Mouse (Mus musculus): ENCODE measurements around the gene Clcnka.

Clcnka gene

DNA sequence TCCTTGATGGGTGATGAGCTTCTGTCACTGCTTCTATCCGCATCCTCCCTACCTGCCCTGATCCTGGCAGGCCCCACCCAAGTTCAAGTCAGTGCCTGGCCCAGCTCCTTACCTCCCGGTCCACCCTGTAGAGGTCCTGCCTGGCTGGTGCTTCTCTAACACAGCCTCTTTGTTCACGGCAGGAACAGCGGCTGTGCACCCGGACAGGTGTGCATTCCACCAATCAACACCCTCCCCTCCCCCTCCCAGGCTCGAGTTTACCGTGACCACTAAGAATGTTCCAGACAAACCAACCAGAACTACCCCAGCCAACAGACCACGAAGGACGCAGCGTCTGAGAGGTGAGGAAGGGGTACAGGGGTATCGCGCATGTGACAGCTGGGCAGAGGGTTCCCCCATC is at the start of gene Clcnka:
Gene Clcnka (minus strand): TSS at position 180 of the 400 bp plus-strand sequence.
- DNase-seq (ENCODE audit: low spot score) = no peak

DNA sequence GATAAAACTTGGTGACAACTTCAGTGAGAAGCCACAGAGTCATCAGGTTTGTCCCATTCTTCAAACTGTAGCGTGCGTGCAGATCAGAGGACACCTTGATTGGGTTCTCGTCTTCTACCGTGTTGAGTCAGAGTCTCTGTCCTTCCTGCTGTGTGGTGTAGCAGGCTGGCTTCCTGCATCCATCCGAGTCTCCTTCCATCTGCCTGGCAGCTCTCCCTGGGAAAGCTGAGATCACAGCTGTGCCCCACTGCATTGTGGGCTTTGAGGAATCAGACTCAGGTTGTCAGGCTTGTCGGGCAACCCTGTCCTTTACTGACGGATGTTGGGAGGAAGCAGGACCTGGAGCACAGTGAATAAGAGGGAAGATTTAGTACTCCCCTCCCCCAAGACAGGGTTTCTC is 47.7 kb upstream of the Clcnka start:
- no peak for DNase-seq (ENCODE audit: low spot score)

DNA sequence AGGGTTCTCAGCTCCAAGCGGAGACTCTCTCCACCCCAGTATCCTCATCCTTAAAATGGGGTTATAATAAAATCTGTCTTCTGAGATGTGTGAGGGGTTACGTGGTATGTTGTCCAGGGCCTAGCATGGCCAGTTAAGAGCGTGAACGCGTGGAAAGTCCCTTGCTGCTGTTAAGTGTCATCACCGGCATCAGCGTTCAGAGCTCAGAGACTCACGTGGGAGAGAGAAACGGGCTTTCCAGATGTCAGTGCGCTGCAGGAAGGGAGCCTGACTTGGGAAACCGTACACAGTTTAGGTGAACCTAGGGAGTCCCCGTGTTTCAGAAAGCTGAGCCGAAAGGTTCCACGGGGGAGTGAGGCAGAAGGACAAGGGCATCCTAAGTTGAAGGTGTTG is 46.8 kb upstream of the Clcnka start:
- no peak for DNase-seq (ENCODE audit: low spot score)

DNA sequence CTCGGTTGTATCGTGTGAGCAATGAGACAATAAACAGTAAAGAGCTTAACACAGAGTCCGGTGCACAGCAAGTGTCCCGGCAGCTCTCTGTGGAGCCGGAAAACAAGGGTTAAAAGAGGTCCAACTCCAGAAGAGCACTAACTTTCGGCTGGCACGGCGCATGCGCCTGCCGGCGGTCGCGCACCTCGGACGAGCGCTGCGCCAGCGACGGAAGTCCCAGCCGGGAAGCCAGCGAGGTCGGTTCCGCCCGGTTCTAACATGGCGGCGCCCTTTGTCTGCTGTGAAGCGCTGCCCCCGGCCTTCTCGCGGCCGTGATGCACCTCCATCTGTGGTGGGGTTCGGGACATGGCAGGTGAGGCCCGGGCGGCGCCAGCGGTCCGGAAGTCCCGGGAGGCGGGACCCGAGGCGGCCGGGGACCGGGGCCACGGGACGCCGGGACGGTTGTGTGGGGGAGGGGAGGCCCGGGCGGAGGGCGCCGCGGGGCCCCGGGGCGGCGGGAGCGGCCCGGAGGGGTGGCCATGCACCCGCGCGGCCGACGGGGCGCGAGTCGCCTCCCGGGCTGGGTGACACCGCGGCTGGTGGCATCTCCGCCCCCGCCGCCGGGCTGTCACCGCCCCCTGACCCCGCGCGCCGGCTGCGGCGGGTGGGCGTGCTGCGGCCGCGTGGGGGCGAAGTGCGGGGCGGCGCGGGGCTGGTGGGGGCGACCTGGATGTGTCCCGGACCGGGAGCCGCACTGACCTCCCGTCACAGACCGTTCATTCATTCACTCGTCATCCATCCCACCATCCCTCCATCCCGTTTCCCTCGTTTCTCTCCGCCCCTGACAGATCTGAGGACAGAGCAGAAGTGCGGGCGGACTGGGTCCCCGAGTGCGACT is 46.2 kb upstream of the Clcnka start, which contains the start of gene Zbtb17:
Gene Zbtb17 (plus strand): TSS at position 204 of the 877 bp plus-strand sequence.
- peak; percentile 91 for DNase-seq (ENCODE audit: low spot score)

- no peak for DNase-seq (ENCODE audit: low spot score)
Measured at GRCm38 (mm10) chr4:141443641-141444429, 45.3 kb upstream of the Clcnka start.

GRCm38 (mm10) chr4:141440877-141441276 is 42.4 kb upstream of the Clcnka start:
- no peak for DNase-seq (ENCODE audit: low spot score)

- no peak for DNase-seq (ENCODE audit: low spot score)
Measured at GRCm38 (mm10) chr4:141439083-141439803, 40.7 kb upstream of the Clcnka start.

- no peak for DNase-seq (ENCODE audit: low spot score)
Measured at GRCm38 (mm10) chr4:141435974-141436373, 37.5 kb upstream of the Clcnka start, which contains the start of gene Srarp. Srarp (minus strand) TSS chr4:141436105.

- no peak for DNase-seq (ENCODE audit: low spot score)
Measured at GRCm38 (mm10) chr4:141433191-141433590, 34.7 kb upstream of the Clcnka start.

- DNase-seq (ENCODE audit: low spot score) = no peak
Measured at GRCm38 (mm10) chr4:141432666-141433065, 34.1 kb upstream of the Clcnka start.

DNA sequence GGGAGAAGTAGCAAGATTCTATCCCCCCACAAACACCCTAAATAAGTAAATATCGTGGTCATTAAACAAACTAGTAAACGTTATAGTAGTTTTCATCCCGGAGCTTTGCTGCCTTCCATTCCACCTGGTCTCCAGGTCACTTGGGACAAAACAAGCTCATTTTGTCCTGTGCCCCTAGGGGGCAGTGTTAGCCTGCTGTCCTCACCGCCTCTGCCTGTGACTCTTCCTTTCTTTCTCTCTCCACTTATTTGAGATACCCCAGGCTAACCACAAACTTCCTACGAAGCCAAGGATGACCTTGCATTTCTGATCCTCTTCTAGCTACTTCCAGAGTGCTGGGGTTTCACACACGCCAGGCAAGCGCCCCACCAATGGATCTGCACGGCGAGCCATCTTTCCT is 32.5 kb upstream of the Clcnka start:
- DNase-seq (ENCODE audit: low spot score) = peak; percentile 65

DNA sequence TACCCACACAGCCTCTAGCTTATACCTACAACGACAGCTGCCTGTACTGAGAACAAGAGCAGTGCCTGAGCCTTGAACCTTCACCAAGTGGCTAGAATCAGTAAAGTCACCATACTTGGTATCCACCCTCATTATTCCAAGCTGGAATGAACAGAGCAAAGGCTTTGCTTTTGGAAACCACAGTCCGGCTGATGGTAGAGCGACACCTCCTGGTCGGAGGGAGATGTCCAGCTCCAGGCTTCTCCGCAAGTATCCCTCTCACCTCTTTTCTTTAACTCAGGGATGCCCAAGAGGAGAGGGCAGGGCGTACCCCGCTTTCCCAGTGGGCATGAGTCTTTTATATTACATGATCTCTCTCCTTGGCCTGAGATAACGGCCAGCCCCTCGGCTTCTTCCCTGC is 31.3 kb upstream of the Clcnka start:
- no peak for DNase-seq (ENCODE audit: low spot score)

DNA sequence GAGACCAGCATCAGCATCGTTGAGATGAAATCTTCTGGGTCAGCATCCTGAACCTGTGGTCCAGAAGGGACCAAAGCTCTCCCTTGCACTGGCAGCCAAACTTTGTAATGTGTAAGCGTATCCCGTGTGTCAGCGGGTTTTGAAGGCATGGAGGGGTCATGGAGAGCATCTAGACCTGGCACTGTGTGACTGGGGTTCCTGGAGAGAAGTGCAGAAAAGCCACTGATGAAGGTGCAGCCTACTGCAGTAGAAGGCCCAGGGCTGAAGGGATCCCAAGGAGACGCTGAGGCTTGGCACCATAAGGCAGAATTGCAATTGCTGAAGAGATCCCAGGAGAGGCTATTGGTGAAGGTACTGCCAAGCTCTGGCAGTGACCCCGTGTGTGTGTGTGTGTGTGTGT is 30.9 kb upstream of the Clcnka start:
- DNase-seq (ENCODE audit: low spot score) = no peak

DNA sequence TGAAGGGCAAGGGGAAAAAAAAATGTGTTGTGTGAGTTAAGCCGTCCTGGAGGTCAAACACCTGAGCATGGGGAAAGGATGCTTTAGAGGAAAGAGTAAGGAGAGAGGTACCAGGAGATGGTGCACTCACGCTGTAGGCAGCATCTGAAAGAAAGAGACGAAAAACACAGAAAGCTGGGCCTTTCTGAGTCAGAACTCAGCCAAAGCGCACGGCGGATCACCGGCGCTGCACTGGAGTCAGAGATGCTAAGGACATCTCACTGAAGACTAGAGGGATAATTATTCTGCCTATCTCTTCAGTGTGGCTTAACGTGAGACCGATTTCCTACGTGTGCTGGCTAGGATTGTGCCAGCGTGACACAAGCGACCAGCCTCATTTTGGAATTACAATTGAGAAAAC is 29.4 kb upstream of the Clcnka start:
- DNase-seq (ENCODE audit: low spot score) = no peak

DNA sequence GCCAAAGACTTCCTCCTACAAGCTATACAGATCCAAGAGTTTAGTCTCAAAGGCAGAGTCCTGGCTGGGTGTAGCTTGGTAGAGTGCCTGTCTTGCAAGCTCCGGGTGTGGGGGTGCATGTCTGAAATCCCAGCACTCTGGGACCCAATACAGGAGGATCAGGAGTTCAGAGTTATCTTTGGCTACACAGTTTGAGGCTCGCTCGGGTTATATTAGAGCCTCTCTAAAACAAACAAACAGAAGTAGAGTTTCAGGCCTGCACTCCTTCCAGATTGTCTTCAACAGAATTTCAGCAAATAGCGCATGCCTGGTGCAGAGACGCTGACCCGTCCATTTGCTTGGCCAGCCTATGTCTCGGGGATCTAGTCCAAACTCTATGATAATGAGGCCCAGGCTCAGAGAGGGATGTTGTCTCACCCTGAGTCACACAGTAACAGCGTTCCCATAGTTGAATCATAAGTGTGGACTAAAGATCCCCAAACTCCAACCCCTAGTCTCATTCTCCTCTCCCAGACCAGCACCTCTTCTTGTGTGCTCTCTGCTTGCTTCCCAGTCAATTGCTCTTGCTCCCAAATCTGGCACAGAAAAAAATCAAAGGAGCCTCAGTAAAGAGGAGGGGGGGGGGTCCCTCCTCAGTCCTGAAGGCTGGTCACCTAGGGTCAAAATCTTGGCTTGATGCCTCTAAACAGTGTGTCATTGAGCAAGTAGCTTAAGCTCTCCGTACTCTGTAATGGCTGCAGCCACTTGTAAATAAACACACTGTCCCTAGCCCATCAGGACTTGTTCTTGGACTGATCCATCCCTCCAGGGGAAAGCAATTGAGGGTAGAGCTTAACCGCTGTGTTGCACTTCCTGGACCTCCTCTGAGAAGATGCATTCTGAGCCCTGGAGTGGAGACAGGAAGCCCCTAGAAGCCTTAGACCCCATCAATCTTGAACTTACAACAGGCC is 28.5 kb upstream of the Clcnka start:
- DNase-seq (ENCODE audit: low spot score) = no peak

DNA sequence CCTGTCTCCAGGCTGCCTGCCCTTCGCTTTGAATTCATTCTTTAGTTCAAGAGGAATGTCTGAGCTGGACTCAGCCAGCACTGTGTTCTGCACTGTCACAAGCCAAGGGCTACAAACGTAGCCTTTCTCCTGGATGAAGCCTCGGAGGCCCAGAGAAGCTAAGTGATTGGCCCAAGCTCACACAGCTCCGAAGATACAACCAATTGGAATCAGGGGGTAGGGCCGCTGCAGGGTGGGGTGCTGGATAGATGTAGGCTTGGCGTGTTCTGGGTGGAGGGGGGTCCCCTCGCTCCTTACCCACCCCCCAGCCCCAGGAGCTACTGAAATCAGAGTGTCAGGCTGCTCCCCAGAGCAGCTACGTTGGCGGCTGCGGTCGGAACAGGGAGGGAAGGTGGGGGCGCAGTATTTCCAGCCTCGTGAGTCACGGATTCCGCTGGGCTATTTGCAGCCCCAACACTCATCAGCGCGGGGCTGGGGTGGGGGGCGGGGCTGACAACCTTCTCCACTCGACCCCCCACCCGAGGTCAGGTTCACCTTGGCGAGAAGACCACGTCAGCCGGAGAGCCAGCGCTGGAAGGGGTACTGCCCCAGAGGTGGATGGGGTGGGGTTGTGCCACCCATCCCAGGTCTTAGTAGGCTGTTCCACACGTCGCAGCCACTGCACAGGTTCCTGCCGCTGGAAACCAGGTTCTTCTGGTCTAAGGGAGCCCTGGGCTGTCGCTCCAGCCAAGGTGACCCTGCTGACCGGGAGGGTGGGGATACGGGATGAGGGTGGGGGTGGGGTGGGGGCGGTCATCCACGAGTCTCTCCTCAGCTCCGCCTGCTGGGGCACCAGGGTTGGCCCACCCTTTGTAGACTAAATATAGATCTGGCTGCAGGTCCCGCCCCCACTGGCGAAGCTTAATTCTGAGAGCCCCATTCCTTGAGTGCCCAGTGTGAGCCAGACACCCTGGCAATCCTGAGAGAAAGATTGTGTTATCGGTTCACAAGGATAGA is 27.3 kb upstream of the Clcnka start:
- no peak for DNase-seq (ENCODE audit: low spot score)

GRCm38 (mm10) chr4:141423691-141424431 is 25.3 kb upstream of the Clcnka start:
- DNase-seq (ENCODE audit: low spot score) = no peak

DNA sequence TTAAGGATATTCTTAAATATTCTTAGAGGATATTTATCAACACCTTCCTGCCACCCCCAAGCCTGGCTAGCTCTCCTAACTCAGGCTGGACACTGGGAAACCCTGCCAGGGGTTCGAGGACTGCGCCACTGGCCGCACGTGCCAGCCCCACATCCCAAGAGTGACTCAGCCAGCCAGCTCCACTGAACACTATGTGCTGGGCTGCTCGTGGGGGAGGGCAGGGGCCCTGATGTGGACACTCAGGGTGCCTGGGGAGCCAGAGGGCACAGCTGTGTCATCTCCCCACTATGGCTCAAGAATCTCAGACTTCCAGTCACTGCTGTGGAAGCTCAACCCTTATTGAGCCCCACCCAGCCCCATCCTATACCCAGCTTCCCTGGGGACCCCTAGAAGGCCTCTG is 24.8 kb upstream of the Clcnka start:
- no peak for DNase-seq (ENCODE audit: low spot score)

- no peak for DNase-seq (ENCODE audit: low spot score)
Measured at GRCm38 (mm10) chr4:141422841-141423240, 24.3 kb upstream of the Clcnka start.

Data from ovary, postnatal 36 days (tissue).